Mouse (Mus musculus): ENCODE measurements around the gene Gpx7. TPM values are rescaled to one million over a fixed set of nuclear protein-coding genes. Genes with fewer than 3 reads are reported as not detected.

The Gpx7 gene
- total and polyA plus RNA-seq, 2 experiments, result 3.2 to 3.5 TPM

DNA sequence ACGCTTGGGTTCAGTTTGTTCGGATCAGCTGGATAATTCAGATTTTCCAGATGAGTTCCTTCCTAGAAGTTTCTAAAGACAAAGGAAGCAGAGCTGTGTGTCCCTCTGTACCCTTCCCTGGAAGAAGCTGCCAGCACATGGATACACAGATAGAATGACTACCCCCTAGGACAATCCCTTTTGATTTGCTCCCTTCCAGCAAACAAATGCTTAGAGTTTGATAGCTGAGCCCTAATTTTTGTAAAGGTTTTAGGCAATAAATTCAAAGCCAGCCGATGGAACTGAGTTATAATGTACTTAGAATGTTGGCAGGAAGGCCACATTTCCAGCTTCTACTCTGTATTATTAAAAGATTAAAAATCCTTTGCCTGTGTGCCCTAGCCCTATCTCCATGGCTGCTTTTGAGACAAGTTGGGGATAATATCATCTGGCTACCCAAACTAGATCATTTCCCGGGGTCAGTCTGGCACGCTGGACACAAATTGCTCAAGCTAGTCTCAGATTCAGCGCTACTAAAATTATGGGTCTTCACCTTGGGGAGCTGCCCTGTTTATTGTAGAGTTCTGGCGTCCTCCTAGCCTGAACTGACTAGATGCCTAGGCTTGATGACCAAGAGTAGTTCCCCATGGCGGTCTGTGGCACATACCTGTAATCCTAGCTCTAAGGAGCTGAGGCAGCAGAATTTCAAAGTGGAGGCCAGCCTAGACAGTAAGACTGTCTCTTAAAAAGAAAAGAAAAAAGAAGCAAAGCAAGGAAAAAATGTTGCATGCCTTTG lies 2.7 kb downstream of the Gpx7 start:
- Histone ChIP-seq H3K36me3 (ENCODE audit: control insufficient read depth, insufficient read depth, low read length) (no peaks in the 10 kb centered on the region), H3K9ac (ENCODE audit: low read depth, low read length) (no peak overlapping the region), H3K4me3 (ENCODE audit: insufficient read depth, low read depth, low read length) (no peak overlapping the region), H3K4me1 (ENCODE audit: control insufficient read depth, insufficient read depth, low read length) (peaks cover 10% of the 10 kb centered on the region), H3K27ac (replicated peaks; ENCODE audit: insufficient read depth, low read depth, low read length) (no peak overlapping the region), H3K27me3 (ENCODE audit: control insufficient read depth, insufficient read depth, low read length) (no peaks in the 10 kb centered on the region), H3K79me2 (ENCODE audit: control insufficient read depth, insufficient read depth, low read length) (no peaks in the 10 kb centered on the region)
- DNase-seq (ENCODE audit: extremely low read depth, low read depth, low spot score), result no peak
- TF ChIP-seq CTCF (IDR thresholded peaks at IDR 0.05; ENCODE audit: low read depth, low read length) (no peak), POLR2A (IDR thresholded peaks at IDR 0.05; ENCODE audit: extremely low read depth, insufficient read depth, low read length) (no peak)
- WGBS, result 93% methylated on average over 8 of the region's 8 CpGs

DNA sequence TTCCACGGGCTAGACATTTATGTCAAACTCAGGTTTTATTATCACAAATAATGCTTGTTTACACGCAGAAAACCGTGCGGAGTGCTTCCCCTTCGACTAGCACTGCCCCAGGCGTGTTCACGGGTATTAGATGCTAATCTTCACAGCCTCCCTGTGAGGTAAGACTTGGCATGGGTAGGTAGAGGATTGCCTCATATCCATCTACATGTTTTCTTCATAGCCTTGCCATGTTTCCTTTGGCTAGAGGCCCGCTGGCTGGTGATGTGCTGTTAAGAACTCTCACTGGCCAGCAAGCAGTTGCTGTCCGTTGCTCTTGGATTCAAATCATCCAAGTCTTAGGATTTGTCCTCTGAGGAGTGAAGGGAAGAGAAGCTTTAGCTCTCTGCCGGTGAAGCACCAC lies 6.4 kb downstream of the Gpx7 start:
- DNase-seq (ENCODE audit: extremely low read depth, low read depth, low spot score), result peak; percentile 90
- TF ChIP-seq POLR2A (IDR thresholded peaks at IDR 0.05; ENCODE audit: extremely low read depth, insufficient read depth, low read length) (no peak), CTCF (IDR thresholded peaks at IDR 0.05; ENCODE audit: low read depth, low read length) (no peak)

DNA sequence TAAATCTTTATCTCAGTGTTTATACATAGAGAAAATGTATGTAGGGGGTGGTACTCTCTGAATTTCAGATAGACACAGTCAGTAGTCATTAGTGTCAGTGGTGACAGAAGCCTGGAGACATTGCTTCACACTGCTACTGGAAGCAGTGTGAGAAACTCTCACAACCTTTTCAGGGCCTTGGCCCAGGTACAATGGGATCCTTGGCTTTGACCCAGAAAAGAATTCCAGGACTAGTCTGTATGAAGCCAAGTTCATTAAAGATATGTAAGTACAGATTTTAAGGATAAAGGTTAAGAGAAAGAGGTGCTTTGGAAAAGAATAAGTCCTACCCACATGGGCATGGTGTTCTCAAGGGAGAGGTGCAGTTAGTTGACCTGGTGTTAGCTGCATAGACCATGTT lies 12.5 kb downstream of the Gpx7 start:
- H3K4me3 ChIP-seq (ENCODE audit: insufficient read depth, low read depth, low read length), result no peak overlapping the region
- no peaks in the 10 kb centered on the region for H3K27me3 ChIP-seq (ENCODE audit: control insufficient read depth, insufficient read depth, low read length)
- H3K9ac ChIP-seq (ENCODE audit: low read depth, low read length), result no peak overlapping the region
- no peaks in the 10 kb centered on the region for H3K4me1 ChIP-seq (ENCODE audit: control insufficient read depth, insufficient read depth, low read length)
- H3K36me3 ChIP-seq (ENCODE audit: control insufficient read depth, insufficient read depth, low read length), result no peaks in the 10 kb centered on the region
- DNase-seq (ENCODE audit: extremely low read depth, low read depth, low spot score), result peak; percentile 30
- no peaks in the 10 kb centered on the region for H3K79me2 ChIP-seq (ENCODE audit: control insufficient read depth, insufficient read depth, low read length)
- TF ChIP-seq CTCF (IDR thresholded peaks at IDR 0.05; ENCODE audit: low read depth, low read length) (no peak), POLR2A (IDR thresholded peaks at IDR 0.05; ENCODE audit: extremely low read depth, insufficient read depth, low read length) (no peak)
- no peak overlapping the region for H3K27ac ChIP-seq (replicated peaks; ENCODE audit: insufficient read depth, low read depth, low read length)

More for the DNA sequence above, 6.4 kb downstream of the Gpx7 start:
- 34% methylated on average over 10 of the region's 10 CpGs for WGBS
- no peak overlapping the region for H3K27ac ChIP-seq (replicated peaks; ENCODE audit: insufficient read depth, low read depth, low read length)
- no peaks in the 10 kb centered on the region for H3K79me2 ChIP-seq (ENCODE audit: control insufficient read depth, insufficient read depth, low read length)
- H3K36me3 ChIP-seq (ENCODE audit: control insufficient read depth, insufficient read depth, low read length), result no peaks in the 10 kb centered on the region
- no peak overlapping the region for H3K9ac ChIP-seq (ENCODE audit: low read depth, low read length)
- peaks cover 3% of the 10 kb centered on the region for H3K4me1 ChIP-seq (ENCODE audit: control insufficient read depth, insufficient read depth, low read length)
- no peak overlapping the region for H3K4me3 ChIP-seq (ENCODE audit: insufficient read depth, low read depth, low read length)
- H3K27me3 ChIP-seq (ENCODE audit: control insufficient read depth, insufficient read depth, low read length), result no peaks in the 10 kb centered on the region

DNA sequence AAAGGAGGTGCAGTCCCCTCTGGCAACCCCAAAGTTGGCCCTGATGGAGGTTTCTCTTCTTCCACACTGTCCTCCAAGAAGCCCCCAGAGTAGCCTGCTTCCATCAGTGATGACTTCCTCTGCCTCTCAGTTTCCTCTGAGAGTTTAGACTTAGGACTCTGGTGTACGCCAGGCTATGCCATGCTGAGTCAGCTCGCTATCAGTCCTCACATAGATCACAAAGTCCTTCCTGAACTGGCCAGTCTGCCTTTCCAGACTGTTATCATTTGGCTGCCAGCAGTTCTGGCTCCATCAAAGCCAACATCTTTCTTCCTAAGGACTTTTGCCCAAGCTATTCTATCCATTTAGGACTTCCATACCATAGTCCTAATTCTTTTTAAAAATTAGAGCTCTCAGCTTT lies 14.2 kb downstream of the Gpx7 start:
- no peak for TF ChIP-seq CTCF (IDR thresholded peaks at IDR 0.05; ENCODE audit: low read depth, low read length)
- peak; percentile 84 for DNase-seq (ENCODE audit: extremely low read depth, low read depth, low spot score)
- no peak overlapping the region for H3K4me3 ChIP-seq (ENCODE audit: insufficient read depth, low read depth, low read length)
- H3K79me2 ChIP-seq (ENCODE audit: control insufficient read depth, insufficient read depth, low read length), result no peaks in the 10 kb centered on the region
- no peak overlapping the region for H3K9ac ChIP-seq (ENCODE audit: low read depth, low read length)
- WGBS, result 9% methylated on average over 2 of the region's 2 CpGs
- no peaks in the 10 kb centered on the region for H3K27me3 ChIP-seq (ENCODE audit: control insufficient read depth, insufficient read depth, low read length)
- no peak overlapping the region for H3K27ac ChIP-seq (replicated peaks; ENCODE audit: insufficient read depth, low read depth, low read length)
- H3K36me3 ChIP-seq (ENCODE audit: control insufficient read depth, insufficient read depth, low read length), result no peaks in the 10 kb centered on the region
- no peaks in the 10 kb centered on the region; the same call in 1 of the 2 replicates for H3K4me1 ChIP-seq (ENCODE audit: control insufficient read depth, insufficient read depth, low read length)

DNA sequence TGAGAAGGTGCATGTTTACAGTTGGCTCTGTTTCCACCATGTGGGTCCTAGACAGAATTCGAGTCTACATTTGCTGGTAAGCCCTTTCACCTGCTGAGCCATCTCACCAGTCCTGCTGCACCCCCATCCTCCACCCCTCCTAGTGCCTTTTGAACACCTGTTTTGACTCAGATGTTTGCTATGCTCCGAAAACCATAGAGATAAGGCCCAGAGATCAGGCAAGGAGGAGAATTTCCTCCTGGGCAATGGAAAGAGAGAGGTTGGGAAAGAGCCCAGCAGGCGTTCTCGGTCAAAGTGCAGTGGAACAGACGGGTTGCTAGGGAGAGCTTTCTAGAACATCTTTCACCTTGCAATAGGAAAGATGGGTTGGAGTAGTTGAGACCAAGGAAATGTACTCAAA lies 15.6 kb downstream of the Gpx7 start:
- 54% methylated on average over 5 of the region's 5 CpGs for WGBS
- Histone ChIP-seq H3K27ac (replicated peaks; ENCODE audit: insufficient read depth, low read depth, low read length) (no peak overlapping the region), H3K4me1 (ENCODE audit: control insufficient read depth, insufficient read depth, low read length) (no peaks in the 10 kb centered on the region; the same call in 1 of the 2 replicates), H3K79me2 (ENCODE audit: control insufficient read depth, insufficient read depth, low read length) (no peaks in the 10 kb centered on the region), H3K36me3 (ENCODE audit: control insufficient read depth, insufficient read depth, low read length) (no peaks in the 10 kb centered on the region), H3K4me3 (ENCODE audit: insufficient read depth, low read depth, low read length) (no peak overlapping the region), H3K27me3 (ENCODE audit: control insufficient read depth, insufficient read depth, low read length) (no peaks in the 10 kb centered on the region), H3K9ac (ENCODE audit: low read depth, low read length) (no peak overlapping the region)
- DNase-seq (ENCODE audit: extremely low read depth, low read depth, low spot score), result peak; percentile 47
- TF ChIP-seq CTCF (IDR thresholded peaks at IDR 0.05; ENCODE audit: low read depth, low read length), result no peak
- TF ChIP-seq POLR2A (IDR thresholded peaks at IDR 0.05; ENCODE audit: extremely low read depth, insufficient read depth, low read length), result no peak

DNA sequence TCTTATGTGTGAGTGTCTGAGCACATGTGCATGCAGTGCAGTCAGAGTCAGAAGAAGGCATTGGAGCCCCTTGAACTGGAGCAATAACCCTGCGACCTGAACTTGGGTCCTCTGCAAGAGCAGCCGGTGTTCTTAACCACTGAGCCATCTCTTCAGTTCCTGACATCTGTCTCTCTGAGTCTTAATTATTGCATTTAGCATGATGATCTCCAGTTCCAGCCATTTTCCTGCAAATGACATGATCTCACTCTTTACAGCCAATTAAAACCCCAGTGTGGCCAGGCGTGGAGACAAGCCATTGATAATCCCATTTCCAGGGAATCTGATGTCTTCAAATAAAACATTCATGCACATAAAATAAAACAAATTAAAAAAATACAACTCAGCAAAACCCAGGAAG lies 18.0 kb downstream of the Gpx7 start:
- Histone ChIP-seq H3K27ac (replicated peaks; ENCODE audit: insufficient read depth, low read depth, low read length) (no peak overlapping the region), H3K79me2 (ENCODE audit: control insufficient read depth, insufficient read depth, low read length) (no peaks in the 10 kb centered on the region), H3K4me3 (ENCODE audit: insufficient read depth, low read depth, low read length) (no peak overlapping the region), H3K4me1 (ENCODE audit: control insufficient read depth, insufficient read depth, low read length) (no peaks in the 10 kb centered on the region; the same call in 1 of the 2 replicates), H3K9ac (ENCODE audit: low read depth, low read length) (no peak overlapping the region), H3K36me3 (ENCODE audit: control insufficient read depth, insufficient read depth, low read length) (no peaks in the 10 kb centered on the region), H3K27me3 (ENCODE audit: control insufficient read depth, insufficient read depth, low read length) (no peaks in the 10 kb centered on the region; the same call in 1 of the 2 replicates)
- 97% methylated on average over 3 of the region's 3 CpGs for WGBS
- TF ChIP-seq POLR2A (IDR thresholded peaks at IDR 0.05; ENCODE audit: extremely low read depth, insufficient read depth, low read length), result no peak
- TF ChIP-seq CTCF (IDR thresholded peaks at IDR 0.05; ENCODE audit: low read depth, low read length), result no peak
- no peak for DNase-seq (ENCODE audit: extremely low read depth, low read depth, low spot score)
